Mouse (Mus musculus): ENCODE results near the gene Nup153.

The Nup153 gene

GRCm38 (mm10) chr13:46727837-46728268 lies at the start of gene Nup153:
Gene Nup153 (minus strand): TSS chr13:46727940.
- peak; percentile 100 for DNase-seq

DNA sequence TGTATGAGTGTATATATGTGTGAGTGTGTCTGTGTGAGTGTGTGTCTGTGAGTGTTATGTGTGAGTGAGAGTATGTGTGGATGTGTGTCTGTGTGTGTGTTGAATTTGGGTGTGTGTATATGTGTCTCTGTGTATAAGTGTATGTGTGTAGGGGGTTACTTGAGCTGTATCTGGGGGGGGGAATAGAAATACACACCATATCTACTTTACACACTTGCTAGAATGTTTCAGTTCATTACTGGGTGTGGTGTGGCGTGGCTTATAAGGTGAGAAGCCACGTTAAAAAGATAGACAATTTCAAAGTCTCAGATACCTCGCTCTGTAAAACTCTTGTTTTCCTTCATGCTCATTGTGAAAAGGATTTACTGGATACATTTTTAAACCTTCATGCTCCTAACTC lies 49.7 kb upstream of the Nup153 start:
- no peak for DNase-seq

DNA sequence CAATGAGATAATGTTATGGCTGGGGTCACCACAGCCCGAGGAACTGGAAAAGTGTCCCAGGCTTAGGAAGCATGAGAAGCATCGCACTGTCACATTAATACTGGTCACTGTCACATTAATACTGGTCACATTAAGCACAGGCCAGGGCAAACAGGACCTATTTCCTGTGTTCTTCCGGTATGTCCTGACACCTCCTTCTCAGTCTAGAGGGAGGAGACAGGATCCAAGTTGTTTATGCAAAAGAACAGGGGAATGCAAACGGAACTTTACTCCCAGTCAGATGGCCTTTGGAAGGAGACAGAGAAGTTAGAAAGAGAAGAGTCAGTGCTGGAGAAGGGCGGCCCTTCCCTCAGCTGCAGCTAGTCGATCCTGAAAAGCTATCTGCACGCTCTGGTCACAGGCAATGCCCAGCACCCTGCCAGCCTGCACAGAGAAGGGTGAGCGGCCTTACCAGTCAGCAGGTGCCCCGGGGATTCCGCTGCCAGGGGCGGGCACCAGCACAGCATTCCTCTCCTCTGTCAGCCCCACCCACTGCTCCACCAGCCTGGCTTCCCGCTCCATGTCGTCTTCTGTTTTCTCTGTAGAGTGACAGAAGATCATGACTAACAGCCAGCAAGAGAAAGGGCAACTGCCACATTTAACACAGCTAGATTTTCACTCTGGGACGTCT lies 49.0 kb upstream of the Nup153 start:
- DNase-seq = no peak

DNA sequence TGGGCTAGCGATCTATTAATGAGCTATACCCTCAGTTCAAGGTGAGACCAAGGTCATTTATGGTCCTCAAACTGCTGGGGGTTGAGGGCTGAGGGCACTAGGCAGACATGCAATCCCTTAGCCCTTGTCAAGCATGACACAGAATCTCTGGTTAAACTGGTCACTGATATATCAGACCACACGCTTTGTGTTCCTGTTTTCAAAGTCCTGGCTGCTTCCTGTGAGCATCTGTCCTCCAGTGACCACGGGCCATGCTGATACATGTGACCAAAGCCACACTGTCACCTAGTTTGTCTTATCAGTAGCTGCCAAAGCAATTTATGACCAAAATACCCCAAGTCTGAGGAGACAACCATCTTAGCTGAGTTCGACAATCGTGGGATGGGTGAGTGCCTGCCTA lies 47.3 kb upstream of the Nup153 start:
- no peak for DNase-seq

GRCm38 (mm10) chr13:46772581-46772980 lies 44.8 kb upstream of the Nup153 start:
- no peak for DNase-seq

GRCm38 (mm10) chr13:46765361-46765760 lies 37.6 kb upstream of the Nup153 start:
- DNase-seq = no peak

DNA sequence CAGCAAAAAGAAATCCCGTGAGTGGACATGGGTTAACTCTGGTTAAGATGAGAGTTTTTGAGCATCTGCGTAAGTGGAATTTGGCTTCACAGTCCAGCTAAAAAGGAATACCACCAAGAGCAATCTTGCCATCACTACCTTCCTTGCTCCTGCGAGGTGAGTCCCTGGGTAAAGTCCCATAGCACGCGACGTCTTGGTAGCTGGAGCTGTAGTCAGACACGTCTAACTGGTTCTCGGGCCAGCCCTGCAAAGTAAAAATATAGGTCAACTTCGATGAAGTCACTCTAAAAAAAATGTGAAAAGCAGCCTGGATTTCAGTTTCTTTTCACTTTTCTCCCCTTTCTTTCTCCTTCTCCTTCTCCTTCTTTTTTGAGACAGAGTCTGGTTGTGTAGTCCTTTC lies 35.5 kb upstream of the Nup153 start:
- no peak for DNase-seq

DNA sequence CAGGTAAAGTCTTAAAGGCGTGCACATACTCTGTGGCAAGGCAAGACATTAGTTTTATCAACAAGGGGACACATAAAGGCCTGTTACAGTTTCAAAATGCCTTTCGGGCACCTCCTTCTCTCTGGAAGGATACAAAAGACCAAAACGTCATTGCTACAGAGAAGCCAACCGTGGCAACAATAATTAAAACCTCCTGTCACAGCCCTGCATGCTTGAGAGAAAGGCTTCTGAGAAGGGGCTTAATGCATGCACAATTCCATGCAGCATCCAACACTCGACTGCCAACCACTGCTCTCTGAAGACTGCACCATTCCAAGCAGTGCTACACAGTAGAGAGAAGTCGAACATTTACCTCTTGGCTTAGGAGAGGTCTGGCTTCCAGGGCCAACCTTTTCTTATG lies 33.2 kb upstream of the Nup153 start:
- DNase-seq = no peak

DNA sequence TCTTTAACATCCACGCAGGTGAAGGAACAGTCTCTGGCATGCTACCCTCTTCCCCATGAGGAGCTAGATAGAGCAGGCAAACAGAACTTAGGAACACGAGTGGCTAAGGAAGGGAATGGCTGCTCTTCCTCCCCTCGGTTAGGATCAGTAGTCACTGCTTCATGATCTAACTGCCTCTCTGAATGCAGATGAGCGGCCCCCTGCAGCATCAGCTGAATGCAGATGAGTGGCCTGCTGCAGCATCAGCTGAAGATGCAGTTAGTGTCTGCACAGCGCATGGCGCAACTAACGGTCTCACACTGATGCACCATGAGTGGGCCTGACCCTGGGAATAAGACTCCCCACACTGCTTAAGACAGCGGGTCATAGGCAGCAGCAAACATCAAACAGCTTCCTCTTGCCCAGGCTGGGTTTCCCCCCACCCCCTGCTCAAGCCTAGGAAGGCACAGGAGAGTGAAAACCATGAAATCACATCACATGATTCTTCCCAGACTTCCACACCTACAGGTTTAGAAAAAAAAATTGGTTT lies 31.6 kb upstream of the Nup153 start:
- DNase-seq = no peak

GRCm38 (mm10) chr13:46758627-46759026 lies 30.9 kb upstream of the Nup153 start:
- no peak for DNase-seq

DNA sequence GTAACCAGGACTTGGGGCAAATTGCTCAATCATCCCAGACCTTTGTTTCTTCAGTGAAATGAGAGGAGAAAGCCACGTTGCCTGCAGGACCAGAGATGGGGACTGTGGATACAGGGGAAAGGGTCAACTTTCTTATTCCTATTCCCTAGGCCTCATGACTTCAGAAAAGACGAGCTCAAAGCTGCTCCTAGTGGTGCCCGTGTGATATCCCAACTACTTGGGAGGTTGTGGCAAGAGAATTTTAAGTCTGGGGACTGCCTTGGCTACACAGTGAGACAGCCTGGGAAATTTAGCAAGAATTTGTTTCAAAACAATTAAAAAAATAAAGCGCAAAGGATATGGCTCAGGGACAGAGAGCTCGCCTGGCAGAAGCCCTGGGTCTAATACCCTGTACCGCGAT lies 30.2 kb upstream of the Nup153 start:
- no peak for DNase-seq

- DNase-seq = no peak
These were observed 25.6 kb upstream of the Nup153 start for GRCm38 (mm10) chr13:46753294-46753693.

GRCm38 (mm10) chr13:46752566-46753229 lies 25.0 kb upstream of the Nup153 start:
- DNase-seq = no peak

DNA sequence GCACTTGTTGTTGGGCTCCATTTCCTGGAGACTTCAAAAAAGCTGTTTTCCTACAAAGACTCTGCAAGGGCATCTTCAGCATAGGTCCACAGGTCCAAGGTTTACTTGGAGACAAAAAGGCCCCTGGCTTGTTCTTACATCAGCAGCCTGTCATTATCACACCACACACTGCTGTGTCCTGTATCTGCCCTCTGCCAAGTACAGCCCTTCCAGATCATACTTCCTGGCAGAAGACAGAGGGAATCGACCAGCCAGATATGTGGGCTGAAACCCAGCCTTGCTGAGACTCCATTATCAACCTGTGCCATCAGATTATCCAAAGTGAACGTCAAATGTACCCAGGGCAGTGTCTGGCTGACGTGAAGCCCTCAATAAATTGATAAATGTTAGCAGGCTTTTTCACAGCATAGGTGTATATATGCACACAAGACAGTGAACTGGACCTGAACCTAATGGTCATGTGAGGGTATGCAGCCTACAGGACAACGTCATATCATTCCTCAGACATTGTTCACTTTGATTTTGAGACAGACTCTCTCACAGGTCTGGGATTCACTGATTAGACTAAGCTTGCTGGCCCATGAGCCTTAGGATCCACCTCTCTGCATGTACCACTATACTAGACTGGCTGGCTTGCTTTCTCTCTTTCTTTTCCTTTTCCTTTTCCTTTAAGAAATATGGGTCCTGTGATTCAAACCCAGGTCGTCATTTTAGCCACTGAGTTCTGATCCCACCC lies 20.6 kb upstream of the Nup153 start:
- DNase-seq = no peak

GRCm38 (mm10) chr13:46743821-46744220 lies 16.1 kb upstream of the Nup153 start:
- no peak for DNase-seq

DNA sequence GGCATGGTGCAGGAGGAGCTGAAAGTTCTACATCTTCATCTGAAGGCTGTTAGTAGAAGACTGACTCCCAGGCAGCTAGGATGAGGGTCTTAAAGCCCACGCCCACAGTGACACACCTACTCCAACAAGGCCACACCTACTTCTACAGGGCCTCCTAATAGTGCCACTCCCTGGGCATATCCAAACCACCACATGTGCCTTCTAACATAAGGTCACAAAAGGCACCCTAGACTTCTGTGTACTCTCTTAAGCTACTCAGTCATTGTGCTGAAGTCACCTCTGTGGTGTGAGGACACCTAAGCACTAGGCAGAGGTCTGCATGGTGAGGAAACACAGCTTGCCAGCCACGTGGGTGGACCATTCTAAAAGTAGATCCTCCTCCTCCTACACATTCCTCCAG lies 14.6 kb upstream of the Nup153 start:
- DNase-seq = no peak

DNA sequence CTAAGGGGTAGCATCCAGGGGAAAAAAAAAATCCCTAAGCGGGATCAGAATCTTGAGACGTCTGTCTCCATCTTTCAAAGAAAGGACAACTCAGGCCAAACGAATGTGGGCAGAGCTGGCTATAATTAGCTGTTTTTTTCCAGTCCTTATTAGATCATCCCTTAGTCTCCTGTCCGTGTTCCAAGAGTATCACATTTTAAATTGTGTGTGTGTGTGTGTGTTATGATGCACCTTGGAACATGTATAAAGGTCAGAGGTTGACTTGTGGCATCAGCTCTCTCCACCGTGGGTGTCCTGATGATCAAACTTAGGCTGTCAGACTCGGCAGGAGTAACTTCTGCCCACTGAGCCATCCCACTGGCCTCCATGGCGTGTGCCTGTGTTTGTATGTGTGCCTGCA lies 11.7 kb upstream of the Nup153 start:
- DNase-seq = no peak

GRCm38 (mm10) chr13:46737482-46737881 lies 9.7 kb upstream of the Nup153 start:
- no peak for DNase-seq

- DNase-seq = no peak
These were observed 8.7 kb upstream of the Nup153 start for GRCm38 (mm10) chr13:46736479-46736865.

DNA sequence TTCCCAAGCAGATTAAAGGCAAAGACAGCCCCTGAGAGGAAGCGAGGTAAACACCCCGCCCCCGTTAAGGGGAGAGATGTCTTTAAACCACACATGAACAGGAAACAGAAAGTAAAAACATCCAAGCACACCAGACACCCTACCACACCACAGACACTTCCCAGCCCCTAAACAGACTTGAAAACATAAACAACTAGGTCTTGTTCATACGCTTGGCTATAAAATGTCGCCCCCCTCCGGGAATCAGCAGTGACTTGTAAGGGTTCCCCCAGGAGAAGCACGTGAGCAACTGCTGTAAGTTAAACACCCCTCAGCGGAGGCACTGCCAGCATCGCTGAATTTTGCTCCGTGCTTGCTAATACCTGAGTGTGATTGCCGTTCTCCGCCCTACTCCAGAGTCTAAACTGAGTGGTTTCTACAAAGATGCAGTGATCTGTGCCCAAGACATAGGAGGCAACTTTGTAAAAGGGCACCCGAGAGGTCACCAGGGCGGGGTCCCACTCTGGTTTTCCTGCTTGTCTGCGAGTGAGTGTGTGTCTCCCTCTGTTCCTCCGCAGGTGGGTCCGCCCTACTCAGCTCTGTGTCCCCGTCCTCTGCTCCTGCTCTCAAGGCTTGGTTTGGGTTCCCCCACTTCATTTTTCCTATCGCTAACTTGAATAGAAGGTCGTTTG lies 8.2 kb upstream of the Nup153 start:
- DNase-seq = peak; percentile 24

DNA sequence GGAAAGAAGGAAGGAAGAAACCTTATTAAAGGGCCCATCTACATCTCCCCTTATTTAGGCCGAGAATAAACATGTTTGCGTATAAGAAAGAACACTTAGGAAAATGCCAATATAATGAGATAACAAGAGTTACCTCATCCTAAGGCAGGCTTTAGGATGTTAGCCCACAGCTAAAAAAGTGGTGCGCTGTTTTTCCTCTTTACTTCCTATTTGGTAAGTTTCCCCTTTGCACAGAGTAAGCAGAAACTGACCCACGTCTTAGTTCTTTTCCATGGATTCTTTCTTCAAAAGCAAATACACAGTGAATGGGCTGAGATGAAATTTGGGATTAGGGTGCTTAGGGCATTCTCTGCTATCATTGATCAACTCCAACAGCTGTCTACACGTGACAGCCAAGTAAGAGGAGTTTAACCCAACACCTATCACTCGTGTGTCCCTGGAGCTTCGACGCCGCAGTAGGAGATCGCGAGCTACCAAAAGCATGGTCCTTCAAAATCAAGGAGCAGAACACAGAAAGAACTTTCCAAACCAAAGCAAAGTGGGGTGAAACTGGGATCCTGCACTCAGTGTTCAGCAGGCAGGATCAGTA lies 7.6 kb upstream of the Nup153 start:
- DNase-seq = no peak

- no peak for DNase-seq
These were observed 2.3 kb upstream of the Nup153 start for GRCm38 (mm10) chr13:46729998-46730397.

DNA sequence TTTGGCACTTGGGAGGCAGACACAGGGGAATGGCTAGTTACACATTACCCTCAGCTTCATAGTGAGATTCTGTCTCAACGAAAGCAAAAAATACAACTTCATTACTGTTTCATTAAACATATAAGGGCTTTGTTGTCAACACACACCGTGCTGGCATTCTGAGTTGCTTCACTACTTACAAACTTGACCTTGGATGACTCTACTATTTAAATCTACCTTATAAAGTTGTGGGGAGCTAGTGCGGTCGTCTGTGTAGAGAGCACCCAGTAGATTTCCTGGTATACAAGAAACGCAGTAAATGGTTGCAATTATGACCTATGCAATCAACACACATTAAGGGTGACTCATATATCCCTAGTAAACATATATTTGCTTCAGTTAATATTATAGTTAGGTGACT lies 671 bp upstream of the Nup153 start:
- DNase-seq = no peak

All from right cerebral cortex, postnatal 25 days (tissue).